Mouse (Mus musculus) forebrain, embryonic 15.5 days (tissue): Measurements from ENCODE around the gene Zfp454. TPM values are rescaled to one million over a fixed set of nuclear protein-coding genes. Genes with fewer than 3 reads are reported as not detected.

Experiments
- ATAC-seq: fragments of 200-750 bp; cut with Nextera tagmentation; replicated peaks from 2 replicates; pipeline ENCODE4 v1.8.0; 2017; ENCODE audit warnings: mild to moderate bottlenecking, moderate TSS enrichment, moderate library complexity
- H3K27ac ChIP-seq: fragments of 300-500 bp; sonication (generic); replicated peaks from 2 replicates; pipeline ENCODE4 v1.5.1; 2015; ENCODE audit warnings: mild to moderate bottlenecking, inconsistent platforms
- H3K27me3 ChIP-seq: fragments of 300-500 bp; sonication (generic); 2 replicates; pipeline ENCODE4 v1.6.1; 2015; ENCODE audit warnings: inconsistent platforms
- H3K36me3 ChIP-seq: fragments of 300-500 bp; sonication (generic); 2 replicates; pipeline ENCODE4 v1.6.1; 2015; ENCODE audit warnings: mild to moderate bottlenecking, inconsistent platforms
- H3K4me1 ChIP-seq: fragments of 300-500 bp; sonication (generic); 2 replicates; pipeline ENCODE4 v1.6.1; 2015; ENCODE audit warnings: inconsistent platforms
- H3K4me2 ChIP-seq: fragments of 300-500 bp; sonication (generic); replicated peaks from 2 replicates; pipeline ENCODE4 v1.6.1; 2015; ENCODE audit warnings: mild to moderate bottlenecking, inconsistent platforms
- H3K4me3 ChIP-seq: fragments of 300-500 bp; sonication (generic); 2 replicates; pipeline ENCODE4 v1.5.1; 2015; ENCODE audit warnings: mild to moderate bottlenecking, inconsistent platforms
- H3K9ac ChIP-seq: fragments of 300-500 bp; sonication (generic); replicated peaks from 2 replicates; pipeline ENCODE4 v1.6.1; 2015; ENCODE audit warnings: mild to moderate bottlenecking, inconsistent platforms
- H3K9me3 ChIP-seq: fragments of 300-500 bp; sonication (generic); 2 replicates; pipeline ENCODE4 v1.6.1; 2016; ENCODE audit warnings: inconsistent platforms
- WGBS: fragments of 180-500 bp; shearing (Covaris S2); methylation state at CpG from one replicate; pipeline ENCODE4 v1.1.7; 2015; ENCODE audit warnings: mixed read lengths; 5-methylcytosine and 5-hydroxymethylcytosine counted together
- polyA plus RNA-seq: library from polyadenylated mRNA; unstranded; fragments of >200 nt; fragmentation: Nextera tagmentation; extraction: Ambion mirVana; gene quantifications from 2 replicates; pipeline ENCODE4 v1.2.1, GENCODE M21; 2015

Gene Zfp454
- polyA plus RNA-seq = 15.5 and 15.9 TPM in 2 replicates

DNA sequence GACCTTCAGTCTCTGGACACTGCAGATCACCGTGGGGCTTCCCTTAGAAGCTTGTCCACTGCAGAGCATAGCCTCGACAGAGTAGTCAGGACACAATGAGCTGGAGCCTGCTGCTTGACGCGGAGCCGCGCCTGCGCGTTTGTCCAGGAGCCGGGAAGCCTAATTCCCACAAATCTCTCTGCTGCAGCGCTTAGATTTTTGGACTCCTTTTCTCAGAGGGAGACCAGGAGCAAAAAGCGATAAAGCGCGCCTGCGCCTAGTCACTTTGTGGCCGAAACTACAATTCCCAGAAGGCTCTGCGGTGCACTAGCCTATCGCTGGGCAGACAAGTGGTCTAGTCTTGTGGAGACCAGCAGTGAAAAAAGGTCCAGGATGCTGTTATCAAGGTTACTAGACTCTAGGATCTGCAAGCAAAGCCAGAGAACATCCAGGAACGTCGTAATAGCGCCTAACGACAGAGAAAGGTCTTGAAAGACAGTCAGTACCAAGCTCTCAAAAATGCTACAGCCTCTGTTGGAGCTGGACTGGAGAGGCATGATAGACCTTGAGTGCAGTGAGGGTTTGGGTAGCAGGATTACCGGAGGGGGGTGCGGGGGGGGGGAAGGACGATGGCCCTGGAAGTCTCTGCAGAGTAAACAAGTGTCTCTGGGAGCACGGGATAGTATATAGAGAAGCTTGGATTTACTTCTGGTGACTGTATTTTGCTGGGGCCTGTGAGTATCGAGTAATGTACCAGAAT lies at the start of gene Zfp454:
Gene Zfp454 (minus strand): TSS at position 262 of the 739 bp plus-strand sequence.
- Histone ChIP-seq H3K27me3 (no peaks in the 10 kb centered on the region), H3K9me3 (0 out of 2 replicates have a peak, but pooled peaks cover 2% of the 10 kb centered on the region), H3K4me3 (peak within 1 kb of the TSS; percentile 47), H3K36me3 (peaks cover 13% of the 10 kb centered on the region), H3K27ac (peak within 1 kb of the TSS; percentile 82), H3K4me2 (peak within 1 kb of the TSS; percentile 67), H3K9ac (peak within 1 kb of the TSS; percentile 56), H3K4me1 (peaks cover 11% of the 10 kb centered on the region)
- peak; percentile 97 for ATAC-seq
- 5% methylated on average over 26 of the region's 26 CpGs for WGBS

DNA sequence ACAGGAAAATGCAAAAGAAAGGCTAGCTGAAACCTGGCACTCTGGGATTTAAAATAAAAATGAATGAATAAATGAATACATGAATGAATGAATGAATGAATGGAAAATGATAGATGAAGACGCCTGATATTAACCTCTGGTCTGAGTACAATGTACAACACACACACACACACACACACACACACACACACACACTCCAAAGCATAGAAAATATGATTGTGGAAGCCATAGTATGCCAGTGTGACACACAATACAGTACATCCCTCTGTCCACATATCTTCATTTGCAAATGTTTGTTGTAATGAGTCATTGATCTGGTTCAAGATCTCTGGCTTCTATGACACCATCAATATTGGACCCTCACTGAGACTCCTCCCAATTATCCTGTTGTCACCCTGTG lies 44.6 kb upstream of the Zfp454 start:
- peak; percentile 50 for ATAC-seq
- peak overlapping the region; percentile 74 for H3K27ac ChIP-seq
- H3K9me3 ChIP-seq = no peaks in the 10 kb centered on the region
- peak overlapping the region; percentile 83 for H3K4me3 ChIP-seq
- H3K4me1 ChIP-seq = peaks cover 9% of the 10 kb centered on the region; the same call in 1 of the 2 replicates
- peak overlapping the region; percentile 85; the same call in 1 of the 2 replicates for H3K9ac ChIP-seq
- WGBS = 63% methylated on average over 1 of the region's 1 CpGs
- H3K4me2 ChIP-seq = peak overlapping the region; percentile 82
- no peaks in the 10 kb centered on the region for H3K36me3 ChIP-seq
- H3K27me3 ChIP-seq = no peaks in the 10 kb centered on the region

DNA sequence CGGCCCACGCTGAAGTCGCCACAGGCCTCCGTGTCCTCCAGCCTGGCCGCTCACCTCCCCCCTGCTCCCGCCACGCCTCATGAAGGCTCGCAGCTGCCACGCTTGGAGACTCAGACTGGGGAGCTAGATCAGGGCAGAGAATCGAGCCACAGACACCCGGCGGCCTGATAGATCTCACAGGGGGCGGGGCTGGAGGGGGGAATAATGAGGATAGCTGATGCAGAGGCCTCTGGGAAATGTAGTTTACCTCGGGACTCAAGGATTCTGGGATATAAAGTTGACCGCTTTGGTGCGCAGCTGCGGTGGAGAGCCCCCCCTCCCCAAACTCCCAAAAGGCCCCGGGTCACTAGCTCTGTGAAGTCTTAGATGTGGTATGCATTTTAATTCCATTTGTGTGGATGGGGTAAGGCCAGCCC lies 44.0 kb upstream of the Zfp454 start, which contains the start of gene Zfp354b:
Gene Zfp354b (minus strand): TSS at position 183 of the 416 bp plus-strand sequence.
- no peaks in the 10 kb centered on the region for H3K36me3 ChIP-seq
- H3K9me3 ChIP-seq = no peaks in the 10 kb centered on the region
- H3K4me3 ChIP-seq = peak within 1 kb of the TSS; percentile 83
- WGBS = 2% methylated on average over 18 of the region's 18 CpGs
- no peaks in the 10 kb centered on the region for H3K27me3 ChIP-seq
- peak within 1 kb of the TSS; percentile 74 for H3K27ac ChIP-seq
- H3K4me1 ChIP-seq = peaks cover 9% of the 10 kb centered on the region; the same call in 1 of the 2 replicates
- H3K9ac ChIP-seq = peak within 1 kb of the TSS; percentile 85
- peak within 1 kb of the TSS; percentile 82 for H3K4me2 ChIP-seq
- ATAC-seq = peak; percentile 96

DNA sequence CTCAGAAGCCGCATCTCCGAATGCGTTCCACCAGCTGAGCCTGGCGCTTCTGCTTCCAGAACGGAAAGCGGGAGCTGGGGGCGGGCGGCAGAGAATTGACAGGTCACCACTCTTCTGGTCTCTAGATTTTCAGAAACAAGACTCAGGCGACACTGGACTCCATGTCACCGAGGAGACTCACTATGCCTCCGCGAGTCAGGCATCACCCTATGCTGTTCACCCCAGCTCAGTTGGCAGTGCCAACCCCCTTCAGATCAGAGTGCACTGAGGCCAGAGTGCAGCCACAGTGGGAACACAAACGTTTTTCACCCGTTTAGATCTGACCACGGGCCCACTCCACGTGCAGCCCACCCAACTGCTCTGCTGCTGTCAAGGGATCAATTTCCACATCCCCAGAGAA lies 43.6 kb upstream of the Zfp454 start:
- Histone ChIP-seq H3K27me3 (no peaks in the 10 kb centered on the region), H3K9ac (peak overlapping the region; percentile 85), H3K4me3 (peak overlapping the region; percentile 83), H3K27ac (peak overlapping the region; percentile 74), H3K36me3 (no peaks in the 10 kb centered on the region), H3K4me1 (peaks cover 9% of the 10 kb centered on the region; the same call in 1 of the 2 replicates), H3K9me3 (no peaks in the 10 kb centered on the region), H3K4me2 (peak overlapping the region; percentile 82)
- WGBS = under 1% methylated on average over 16 of the region's 16 CpGs
- peak; percentile 80 for ATAC-seq

DNA sequence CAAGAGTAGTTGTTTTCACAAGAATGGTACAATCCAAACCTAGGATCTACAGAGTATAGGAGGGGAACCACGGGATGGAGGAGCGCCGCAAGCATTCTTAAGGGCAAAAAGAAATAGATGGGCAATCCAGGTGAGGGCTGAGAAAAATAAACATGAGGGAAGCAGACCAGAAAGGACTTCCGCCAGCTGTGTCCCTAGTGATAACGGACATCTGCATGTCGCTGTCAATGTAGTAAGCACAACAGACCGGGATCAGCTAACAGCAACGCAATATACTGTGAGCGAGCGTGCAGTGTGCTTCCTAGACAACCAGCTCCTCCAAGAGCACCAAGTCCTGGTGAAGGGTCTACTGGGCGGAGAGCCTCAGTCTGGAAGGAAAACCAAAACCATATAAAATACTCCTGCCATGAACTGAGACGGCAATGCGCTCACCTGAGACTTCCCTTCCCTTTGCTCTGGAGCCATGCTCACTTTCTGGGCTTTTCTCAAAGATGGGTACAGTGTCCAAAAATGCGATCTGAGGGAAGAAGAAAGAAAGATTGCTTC lies 43.1 kb upstream of the Zfp454 start:
- H3K4me2 ChIP-seq = peak overlapping the region; percentile 82
- H3K9ac ChIP-seq = peak overlapping the region; percentile 85
- H3K36me3 ChIP-seq = no peaks in the 10 kb centered on the region
- no peaks in the 10 kb centered on the region for H3K9me3 ChIP-seq
- no peaks in the 10 kb centered on the region for H3K27me3 ChIP-seq
- H3K4me1 ChIP-seq = peaks cover 9% of the 10 kb centered on the region; the same call in 1 of the 2 replicates
- H3K27ac ChIP-seq = peak overlapping the region; percentile 74
- 33% methylated on average over 14 of the region's 14 CpGs for WGBS
- peak overlapping the region; percentile 83 for H3K4me3 ChIP-seq
- ATAC-seq = no peak

DNA sequence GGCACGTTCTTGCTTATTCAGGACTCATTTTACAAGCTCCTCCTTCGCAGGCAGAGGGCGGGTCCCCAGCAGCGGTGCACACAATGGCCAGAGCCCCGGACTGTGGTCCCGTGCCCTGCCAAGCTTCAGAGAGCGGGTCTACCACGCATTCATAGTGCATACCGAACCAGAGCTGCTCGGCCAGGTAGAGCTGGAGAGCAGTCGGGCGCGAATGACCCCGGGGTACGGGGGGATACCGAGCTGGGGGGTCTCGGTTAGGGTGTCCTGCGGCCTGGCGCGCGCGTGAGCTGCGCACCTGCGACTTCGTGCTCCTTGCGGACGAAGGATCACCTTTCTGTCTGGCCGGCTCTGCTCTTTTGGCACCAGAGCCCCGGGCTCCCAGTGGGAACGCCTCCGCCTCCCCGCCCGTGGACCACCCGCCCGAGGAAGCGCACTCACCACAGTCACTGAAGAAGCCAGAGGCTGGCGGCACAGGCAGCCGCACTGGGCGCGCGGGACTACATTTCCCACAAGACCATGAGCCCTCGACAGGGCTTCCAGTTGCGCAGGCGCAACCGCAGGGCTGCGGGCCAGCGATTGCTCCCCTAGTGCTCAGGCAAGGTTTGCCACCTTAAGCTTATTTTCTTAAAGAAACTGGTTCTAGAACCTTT lies 28.3 kb upstream of the Zfp454 start, which contains the start of gene Zfp2:
Gene Zfp2 (minus strand): TSS at position 495 of the 650 bp plus-strand sequence.
- H3K4me2 ChIP-seq = peak within 1 kb of the TSS; percentile 42
- H3K9ac ChIP-seq = peak within 1 kb of the TSS; percentile 99
- H3K4me3 ChIP-seq = peak within 1 kb of the TSS; percentile 97
- peak; percentile 99 for ATAC-seq
- peak within 1 kb of the TSS; percentile 90 for H3K27ac ChIP-seq
- no peaks in the 10 kb centered on the region for H3K27me3 ChIP-seq
- peaks cover 13% of the 10 kb centered on the region for H3K4me1 ChIP-seq
- H3K9me3 ChIP-seq = peaks cover 13% of the 10 kb centered on the region
- H3K36me3 ChIP-seq = peaks cover 36% of the 10 kb centered on the region
- WGBS = 0% methylated on average over 47 of the region's 47 CpGs

DNA sequence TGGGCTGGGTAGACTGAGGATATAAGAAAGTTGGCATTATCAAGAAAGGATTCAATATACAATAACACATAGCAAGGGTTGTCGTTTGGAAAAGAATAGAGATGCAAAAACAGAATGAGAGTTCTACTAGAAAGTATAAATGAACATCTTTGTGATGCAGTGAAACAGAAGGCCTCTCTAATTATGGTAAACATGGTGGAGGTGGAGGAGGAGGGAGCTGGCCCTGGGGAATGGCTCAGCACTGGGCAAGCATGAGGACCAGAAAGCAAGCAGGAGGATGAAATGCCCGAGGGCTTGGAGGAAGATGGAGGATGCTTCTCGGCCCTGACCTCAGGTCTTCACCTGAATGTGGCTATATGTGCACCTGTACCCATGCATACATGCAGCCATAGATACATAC lies 27.0 kb upstream of the Zfp454 start:
- 91% methylated on average over 3 of the region's 3 CpGs for WGBS
- ATAC-seq = no peak
- H3K4me3 ChIP-seq = no peak overlapping the region; the same call in 1 of the 2 replicates

DNA sequence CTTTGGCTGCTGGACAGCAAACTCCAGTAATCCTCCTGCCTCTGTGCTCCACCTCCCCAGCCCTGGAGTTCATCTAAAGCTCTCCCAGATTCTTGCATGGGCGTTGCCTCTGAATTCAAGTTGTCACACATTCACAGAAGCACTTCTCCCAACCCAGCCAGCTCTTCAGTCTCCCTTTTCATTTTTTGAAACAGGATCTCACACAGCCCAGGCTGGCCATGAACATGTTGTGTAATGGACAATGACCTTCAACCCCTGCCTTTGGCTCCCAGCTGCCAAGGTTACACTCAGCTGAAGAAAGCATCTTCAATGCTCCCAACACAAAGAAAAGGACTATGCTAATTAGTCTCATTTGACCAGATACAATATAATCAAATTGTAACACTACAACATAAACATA lies 25.9 kb upstream of the Zfp454 start:
- H3K27me3 ChIP-seq = no peaks in the 10 kb centered on the region
- 96% methylated on average over 1 of the region's 1 CpGs for WGBS
- H3K9ac ChIP-seq = no peak overlapping the region
- H3K4me2 ChIP-seq = no peak overlapping the region
- peaks cover 28% of the 10 kb centered on the region for H3K9me3 ChIP-seq
- H3K4me1 ChIP-seq = peaks cover 13% of the 10 kb centered on the region
- no peak for ATAC-seq
- no peak overlapping the region for H3K4me3 ChIP-seq
- peaks cover 61% of the 10 kb centered on the region for H3K36me3 ChIP-seq
- H3K27ac ChIP-seq = no peak overlapping the region

More for the DNA sequence above, 27.0 kb upstream of the Zfp454 start:
- Histone ChIP-seq H3K4me2 (no peak overlapping the region), H3K27me3 (no peaks in the 10 kb centered on the region), H3K27ac (no peak overlapping the region), H3K9me3 (peaks cover 26% of the 10 kb centered on the region), H3K9ac (no peak overlapping the region), H3K36me3 (peaks cover 49% of the 10 kb centered on the region), H3K4me1 (peaks cover 13% of the 10 kb centered on the region)

DNA sequence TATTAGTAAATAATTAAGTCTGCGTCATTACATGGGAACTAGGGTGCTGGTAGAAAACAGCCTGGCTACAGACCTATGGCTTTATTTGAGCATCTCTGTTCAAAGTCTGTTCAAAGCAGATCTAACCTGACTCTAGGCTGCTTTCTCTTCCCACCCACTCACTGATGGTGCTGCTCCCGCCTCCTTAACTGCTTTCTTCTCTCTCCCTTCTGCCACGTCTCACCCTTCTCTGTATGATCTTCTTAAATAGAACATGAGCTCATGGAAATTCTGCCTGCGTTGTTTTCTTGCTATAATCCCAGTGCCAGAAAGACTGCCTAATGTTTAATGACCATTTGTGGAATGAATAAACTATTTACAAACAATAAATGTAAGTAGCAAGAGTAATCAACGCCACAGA lies 20.7 kb upstream of the Zfp454 start:
- ATAC-seq = no peak
- Histone ChIP-seq H3K4me2 (no peak overlapping the region), H3K9ac (no peak overlapping the region), H3K27me3 (no peaks in the 10 kb centered on the region), H3K27ac (no peak overlapping the region), H3K4me1 (no peaks in the 10 kb centered on the region), H3K9me3 (peaks cover 64% of the 10 kb centered on the region), H3K36me3 (peaks cover 98% of the 10 kb centered on the region), H3K4me3 (no peak overlapping the region)
- WGBS = 89% methylated on average over 5 of the region's 5 CpGs

DNA sequence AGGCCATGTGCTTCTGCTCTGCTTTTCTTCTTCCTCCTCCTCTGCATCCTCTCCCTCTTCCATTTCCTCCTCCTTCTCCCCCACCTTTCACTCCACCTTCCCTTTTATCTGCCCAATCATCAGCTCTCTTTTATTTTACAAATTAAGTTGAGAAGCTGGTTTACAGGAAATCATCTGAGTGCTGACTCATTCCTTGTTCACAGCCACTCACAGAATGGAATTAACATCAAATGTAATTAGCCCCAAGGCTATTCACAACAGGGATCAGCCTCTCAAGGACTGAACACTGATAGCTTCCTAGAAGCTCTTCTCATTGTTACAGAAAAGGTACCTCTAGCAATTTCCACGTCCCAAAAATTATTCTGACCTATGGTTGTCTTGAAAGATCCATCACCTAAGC lies 9.9 kb upstream of the Zfp454 start:
- Histone ChIP-seq H3K4me2 (no peak overlapping the region), H3K36me3 (peaks cover 65% of the 10 kb centered on the region), H3K9ac (no peak overlapping the region), H3K4me1 (no peaks in the 10 kb centered on the region), H3K27me3 (no peaks in the 10 kb centered on the region), H3K9me3 (peaks cover 62% of the 10 kb centered on the region), H3K27ac (no peak overlapping the region), H3K4me3 (no peak overlapping the region)
- ATAC-seq = no peak
- 83% methylated on average over 1 of the region's 1 CpGs for WGBS

DNA sequence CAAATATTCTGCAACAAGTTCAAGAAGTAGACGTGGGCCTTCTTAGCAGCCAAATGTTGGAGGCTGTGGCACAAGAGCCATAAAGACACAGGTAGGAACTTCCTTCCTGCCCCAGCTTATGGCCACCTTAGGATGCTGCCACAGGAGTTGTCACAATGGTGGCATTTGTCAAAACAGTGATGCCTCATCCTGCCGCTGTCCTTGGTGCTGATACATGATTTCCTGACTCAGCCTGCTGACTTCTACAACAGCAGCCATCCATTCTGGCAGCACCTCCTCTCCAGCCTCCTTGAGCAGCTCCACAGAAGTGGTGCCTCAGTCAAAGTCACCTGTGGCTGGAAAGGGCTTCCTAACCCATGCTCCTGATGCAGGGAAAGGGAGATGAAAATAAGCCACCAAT lies 5.0 kb upstream of the Zfp454 start:
- no peak for ATAC-seq
- WGBS = 55% methylated on average over 2 of the region's 2 CpGs
- Histone ChIP-seq H3K27me3 (no peaks in the 10 kb centered on the region), H3K9me3 (peaks cover 17% of the 10 kb centered on the region), H3K4me2 (no peak overlapping the region), H3K4me3 (no peak overlapping the region), H3K4me1 (no peaks in the 10 kb centered on the region), H3K27ac (no peak overlapping the region), H3K9ac (no peak overlapping the region), H3K36me3 (peaks cover 17% of the 10 kb centered on the region; the same call in 1 of the 2 replicates)

DNA sequence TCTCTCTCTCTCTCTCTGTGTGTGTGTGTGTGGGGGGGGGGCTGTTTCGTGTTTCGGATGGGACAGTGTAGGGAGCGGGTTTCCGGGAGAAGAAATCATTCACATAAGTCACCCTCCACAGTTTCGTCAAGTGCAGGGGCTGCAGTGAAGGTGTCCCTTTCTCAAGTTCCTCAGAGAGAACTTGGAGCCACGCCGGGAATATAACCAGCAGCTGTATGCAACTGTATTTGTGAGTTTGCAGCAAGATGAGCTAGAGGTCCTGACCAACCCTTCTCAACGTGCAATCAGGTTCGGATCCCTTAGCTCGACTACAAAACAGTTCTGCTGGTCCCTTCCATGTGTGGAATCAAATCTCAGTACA lies 538 bp downstream of the Zfp454 start:
- H3K27ac ChIP-seq = peak overlapping the region; percentile 82
- H3K9me3 ChIP-seq = 0 out of 2 replicates have a peak, but pooled peaks cover 2% of the 10 kb centered on the region
- peak overlapping the region; percentile 67 for H3K4me2 ChIP-seq
- peak; percentile 39 for ATAC-seq
- H3K27me3 ChIP-seq = no peaks in the 10 kb centered on the region
- H3K4me3 ChIP-seq = peak overlapping the region; percentile 47
- WGBS = 21% methylated on average over 10 of the region's 10 CpGs
- H3K36me3 ChIP-seq = peaks cover 19% of the 10 kb centered on the region
- peaks cover 11% of the 10 kb centered on the region for H3K4me1 ChIP-seq
- H3K9ac ChIP-seq = peak overlapping the region; percentile 56
